Mouse (Mus musculus) forebrain, embryonic 15.5 days (tissue): ENCODE measurements around the gene Gtf2ird2. TPM values are rescaled to one million over a fixed set of nuclear protein-coding genes. Genes with fewer than 3 reads are reported as not detected.
A peak's percentile ranks its signal among the peaks of the same experiment; 100 is the strongest.

Experiments used
- ATAC-seq: fragments of 200-750 bp; cut with Nextera tagmentation; replicated peaks from 2 replicates; pipeline ENCODE4 v1.8.0; 2017; ENCODE audit warnings: mild to moderate bottlenecking, moderate TSS enrichment, moderate library complexity
- H3K27ac ChIP-seq: fragments of 300-500 bp; sonication (generic); replicated peaks from 2 replicates; pipeline ENCODE4 v1.5.1; 2015; ENCODE audit warnings: mild to moderate bottlenecking, inconsistent platforms
- H3K27me3 ChIP-seq: fragments of 300-500 bp; sonication (generic); 2 replicates; pipeline ENCODE4 v1.6.1; 2015; ENCODE audit warnings: inconsistent platforms
- H3K36me3 ChIP-seq: fragments of 300-500 bp; sonication (generic); 2 replicates; pipeline ENCODE4 v1.6.1; 2015; ENCODE audit warnings: mild to moderate bottlenecking, inconsistent platforms
- H3K4me1 ChIP-seq: fragments of 300-500 bp; sonication (generic); 2 replicates; pipeline ENCODE4 v1.6.1; 2015; ENCODE audit warnings: inconsistent platforms
- H3K4me2 ChIP-seq: fragments of 300-500 bp; sonication (generic); replicated peaks from 2 replicates; pipeline ENCODE4 v1.6.1; 2015; ENCODE audit warnings: mild to moderate bottlenecking, inconsistent platforms
- H3K4me3 ChIP-seq: fragments of 300-500 bp; sonication (generic); 2 replicates; pipeline ENCODE4 v1.5.1; 2015; ENCODE audit warnings: mild to moderate bottlenecking, inconsistent platforms
- H3K9ac ChIP-seq: fragments of 300-500 bp; sonication (generic); replicated peaks from 2 replicates; pipeline ENCODE4 v1.6.1; 2015; ENCODE audit warnings: mild to moderate bottlenecking, inconsistent platforms
- H3K9me3 ChIP-seq: fragments of 300-500 bp; sonication (generic); 2 replicates; pipeline ENCODE4 v1.6.1; 2016; ENCODE audit warnings: inconsistent platforms
- WGBS: fragments of 180-500 bp; shearing (Covaris S2); methylation state at CpG from one replicate; pipeline ENCODE4 v1.1.7; 2015; ENCODE audit warnings: mixed read lengths; 5-methylcytosine and 5-hydroxymethylcytosine counted together
- polyA plus RNA-seq: library from polyadenylated mRNA; unstranded; fragments of >200 nt; fragmentation: Nextera tagmentation; extraction: Ambion mirVana; gene quantifications from 2 replicates; pipeline ENCODE4 v1.2.1, GENCODE M21; 2015

Gtf2ird2 gene
- polyA plus RNA-seq, 1 experiment from 2014 or later = 11.8 TPM

DNA sequence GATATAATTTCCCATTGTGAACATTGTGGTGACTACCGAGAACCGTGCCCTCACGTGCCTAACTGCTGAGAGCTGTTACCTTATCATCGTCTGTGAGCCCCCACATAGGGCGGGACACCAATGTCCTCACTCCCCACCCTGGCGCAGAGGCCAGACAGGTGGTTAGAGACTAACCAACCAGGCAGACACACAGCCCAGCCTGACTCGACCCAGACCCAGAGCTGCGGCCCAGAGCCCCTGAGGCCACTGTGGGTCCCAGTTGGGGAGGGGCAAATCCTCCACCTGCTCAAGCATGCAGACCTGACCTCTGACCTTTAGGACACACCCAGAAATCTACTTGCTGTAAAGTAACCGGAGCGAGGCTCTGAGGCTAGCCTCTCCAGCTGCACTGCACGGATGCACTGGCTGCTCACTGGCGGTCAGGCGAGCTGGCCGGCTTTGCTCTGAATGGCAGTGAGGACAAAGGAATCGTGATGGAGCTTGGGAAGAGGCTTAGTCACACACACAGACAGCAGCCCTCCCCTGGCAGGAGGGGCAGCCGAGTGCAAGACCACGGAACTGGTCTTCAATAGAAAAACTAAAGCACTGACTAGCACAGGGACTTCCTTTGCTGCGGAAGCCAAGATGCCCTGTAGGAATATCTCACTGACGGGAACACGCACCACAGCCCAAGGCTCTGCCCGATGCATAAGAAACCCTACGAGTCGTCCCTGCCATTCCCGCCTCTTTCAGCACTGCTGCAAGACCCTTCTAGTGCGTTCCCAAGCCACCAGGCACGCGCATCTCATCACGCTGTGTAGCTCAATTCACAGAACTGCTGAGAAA, 54.3 kb downstream of the Gtf2ird2 start:
- Histone ChIP-seq H3K36me3 (peaks cover 74% of the 10 kb centered on the region), H3K4me2 (no peak overlapping the region), H3K27ac (peak overlapping the region; percentile 53), H3K9me3 (no peaks in the 10 kb centered on the region), H3K27me3 (no peaks in the 10 kb centered on the region), H3K4me3 (no peak overlapping the region), H3K4me1 (peaks cover 21% of the 10 kb centered on the region), H3K9ac (no peak overlapping the region)
- 38% methylated on average over 28 of the region's 28 CpGs for WGBS
- ATAC-seq = 0 out of 2 replicates have a peak, but pooled peaks have one; percentile 23

DNA sequence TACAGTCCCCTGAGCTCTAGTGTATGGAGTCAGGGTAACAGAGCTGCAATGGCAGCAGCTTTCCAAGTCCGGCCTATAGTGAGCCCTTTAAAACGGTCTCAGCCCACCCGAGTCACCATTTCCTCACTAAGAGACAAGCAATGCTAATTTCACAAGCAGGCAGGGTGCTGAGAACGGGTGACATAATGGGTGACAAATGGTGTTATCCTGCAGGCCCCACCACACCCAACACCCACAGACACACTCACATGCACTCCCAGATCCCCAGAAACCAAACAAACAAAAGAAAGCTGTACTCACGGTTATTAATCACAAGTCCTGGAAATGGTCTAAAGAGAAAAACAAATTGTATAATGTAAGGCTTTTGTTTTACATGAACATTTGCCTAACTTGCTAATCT, 58.0 kb downstream of the Gtf2ird2 start:
- Histone ChIP-seq H3K9me3 (no peaks in the 10 kb centered on the region), H3K4me2 (no peak overlapping the region), H3K9ac (no peak overlapping the region), H3K4me3 (no peak overlapping the region), H3K27me3 (no peaks in the 10 kb centered on the region), H3K27ac (no peak overlapping the region), H3K36me3 (peaks cover 99% of the 10 kb centered on the region), H3K4me1 (peaks cover 7% of the 10 kb centered on the region)
- 83% methylated on average over 5 of the region's 5 CpGs for WGBS
- ATAC-seq = no peak

DNA sequence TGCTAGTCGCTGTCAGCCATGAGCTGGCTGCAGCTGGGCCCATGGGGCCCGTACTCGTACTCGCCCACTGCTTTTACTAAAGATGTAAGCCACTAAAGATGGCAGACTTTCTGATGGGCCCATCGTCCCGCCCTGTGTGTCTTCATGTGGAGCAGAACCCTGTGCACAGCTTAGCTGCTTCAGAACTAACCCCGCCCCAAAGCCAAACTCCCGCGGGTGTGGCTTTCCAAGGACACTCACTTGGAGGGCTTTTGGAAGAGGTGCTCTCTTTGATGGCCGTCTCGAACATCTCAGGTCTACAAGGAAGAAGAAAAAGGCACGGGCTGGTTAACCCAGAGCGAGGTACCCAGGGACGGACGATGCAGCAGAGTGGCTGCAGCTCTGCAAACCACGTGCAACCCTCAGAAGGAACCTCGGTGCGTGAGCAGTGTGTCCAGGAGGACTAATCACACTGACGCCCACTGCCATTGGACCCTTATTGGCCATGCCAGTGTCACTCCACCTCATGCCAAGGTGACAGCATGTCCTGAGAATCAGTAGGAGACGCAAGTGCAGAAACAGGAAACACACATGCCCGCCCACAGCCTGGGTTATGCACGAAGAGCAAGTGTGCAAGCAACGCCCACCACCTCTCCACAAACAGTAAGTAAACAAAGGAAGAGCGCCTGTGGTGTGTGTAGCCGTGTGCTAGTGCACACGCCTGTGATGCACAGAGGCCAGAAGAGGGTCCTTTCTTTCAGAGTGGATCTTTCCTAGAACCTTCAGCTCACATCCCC, 60.0 kb downstream of the Gtf2ird2 start:
- 94% methylated on average over 26 of the region's 26 CpGs for WGBS
- Histone ChIP-seq H3K36me3 (peaks cover 99% of the 10 kb centered on the region), H3K27me3 (no peaks in the 10 kb centered on the region), H3K4me3 (no peak overlapping the region), H3K9ac (no peak overlapping the region), H3K4me2 (no peak overlapping the region), H3K4me1 (peaks cover 2% of the 10 kb centered on the region), H3K27ac (no peak overlapping the region), H3K9me3 (no peaks in the 10 kb centered on the region)
- ATAC-seq = no peak

DNA sequence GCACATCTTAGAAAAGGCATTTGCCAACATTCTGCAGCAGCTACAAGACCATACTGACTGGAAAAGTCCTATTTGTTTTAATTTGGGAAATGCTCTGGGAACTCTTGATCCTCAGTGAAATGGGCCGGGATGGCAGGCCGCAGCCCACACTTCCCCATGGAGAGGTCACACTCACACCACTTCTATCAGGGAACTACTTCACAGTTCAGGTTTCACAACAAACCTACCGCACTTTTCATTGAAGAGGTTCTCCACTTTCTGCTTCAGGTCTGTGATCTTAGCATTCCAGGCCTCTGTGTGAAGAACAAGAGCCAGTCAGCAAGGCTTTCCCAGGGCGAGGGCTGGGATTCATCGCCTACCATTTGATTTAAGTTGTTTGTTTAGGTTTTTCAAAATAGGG, 61.1 kb downstream of the Gtf2ird2 start:
- ATAC-seq = no peak
- Histone ChIP-seq H3K4me1 (no peaks in the 10 kb centered on the region), H3K9me3 (no peaks in the 10 kb centered on the region), H3K4me2 (no peak overlapping the region), H3K9ac (no peak overlapping the region), H3K27ac (no peak overlapping the region), H3K36me3 (peaks cover 99% of the 10 kb centered on the region), H3K27me3 (no peaks in the 10 kb centered on the region), H3K4me3 (no peak overlapping the region)
- 97% methylated on average over 5 of the region's 5 CpGs for WGBS

DNA sequence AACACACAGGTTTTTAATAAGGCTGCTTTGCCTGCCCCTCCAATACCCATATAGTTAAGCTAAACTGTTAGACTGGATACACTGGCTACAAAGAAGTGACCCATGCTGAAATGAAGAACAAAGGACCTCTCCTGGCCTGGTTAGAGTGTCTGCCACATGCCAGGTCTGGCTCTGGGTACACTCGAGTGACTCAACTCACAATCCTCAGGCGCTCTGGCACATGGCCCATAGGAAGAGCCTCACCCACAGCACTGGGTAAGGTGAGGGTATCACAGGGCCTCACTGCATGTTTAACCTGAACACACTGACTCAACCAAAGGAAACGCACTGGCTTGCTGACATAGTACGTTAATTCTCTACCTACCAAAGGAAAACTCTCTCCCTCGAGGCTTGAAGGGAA, 62.3 kb downstream of the Gtf2ird2 start:
- Histone ChIP-seq H3K27me3 (no peaks in the 10 kb centered on the region), H3K27ac (no peak overlapping the region), H3K4me3 (no peak overlapping the region), H3K9ac (no peak overlapping the region), H3K4me2 (no peak overlapping the region), H3K4me1 (no peaks in the 10 kb centered on the region), H3K36me3 (peaks cover 96% of the 10 kb centered on the region), H3K9me3 (no peaks in the 10 kb centered on the region)
- ATAC-seq = no peak
- 90% methylated on average over 5 of the region's 5 CpGs for whole genome bisulfite sequencing

DNA sequence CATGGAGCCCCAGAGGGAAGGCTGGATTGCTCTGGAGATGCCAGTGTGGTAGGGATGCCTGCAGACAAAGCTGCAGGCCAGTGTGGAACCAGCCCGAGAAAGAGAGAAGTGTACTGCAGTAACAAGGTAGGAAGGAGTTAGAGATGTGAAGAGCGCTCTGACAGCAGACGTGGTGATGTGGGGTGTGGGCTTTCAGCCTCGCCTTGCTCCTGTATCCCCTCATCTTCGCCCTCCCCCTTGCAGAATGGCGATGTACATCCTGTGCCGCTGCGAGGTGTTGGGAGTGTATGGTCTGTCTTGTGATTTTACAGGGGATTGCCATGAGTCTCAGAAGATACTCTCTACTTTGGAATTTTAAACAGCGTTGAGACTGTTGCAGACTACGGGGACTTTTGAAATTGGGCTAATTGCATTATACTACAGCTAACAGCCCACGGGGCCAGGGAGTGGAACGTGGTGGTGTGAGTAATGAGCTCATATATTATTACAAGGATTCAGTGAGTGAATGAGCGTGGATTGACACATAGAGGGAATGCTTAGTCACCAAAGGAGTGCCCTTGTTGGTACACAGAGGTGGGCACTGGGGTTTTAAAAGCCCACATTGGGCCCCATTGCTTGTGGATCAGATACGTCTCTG, 64.9 kb downstream of the Gtf2ird2 start:
- Histone ChIP-seq H3K27me3 (no peaks in the 10 kb centered on the region), H3K36me3 (peaks cover 96% of the 10 kb centered on the region), H3K9me3 (no peaks in the 10 kb centered on the region), H3K4me3 (no peak overlapping the region), H3K9ac (no peak overlapping the region), H3K4me1 (no peaks in the 10 kb centered on the region), H3K4me2 (no peak overlapping the region), H3K27ac (no peak overlapping the region)
- ATAC-seq = no peak
- 87% methylated on average over 14 of the region's 14 CpGs for WGBS

DNA sequence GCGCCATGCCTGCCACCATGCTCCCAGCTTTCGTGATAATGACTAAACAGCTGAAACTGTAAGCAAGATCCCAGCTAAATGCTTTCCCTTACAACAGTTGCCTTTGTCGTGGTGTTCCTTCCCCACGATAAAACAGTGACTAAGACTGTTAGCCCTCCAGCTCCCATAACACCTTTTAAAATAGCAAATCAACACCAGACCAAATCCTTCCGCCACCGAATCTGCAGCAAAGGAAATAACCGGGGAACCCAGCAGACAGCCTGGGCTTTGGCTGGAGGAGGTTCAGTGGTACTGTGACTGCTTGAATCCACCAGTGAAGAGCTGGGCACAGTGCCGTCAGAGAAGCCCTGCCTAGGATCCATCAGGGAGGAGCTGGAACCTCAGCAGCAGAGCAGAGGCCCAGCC, 65.4 kb downstream of the Gtf2ird2 start:
- H3K27ac ChIP-seq = no peak overlapping the region
- no peak for ATAC-seq

DNA sequence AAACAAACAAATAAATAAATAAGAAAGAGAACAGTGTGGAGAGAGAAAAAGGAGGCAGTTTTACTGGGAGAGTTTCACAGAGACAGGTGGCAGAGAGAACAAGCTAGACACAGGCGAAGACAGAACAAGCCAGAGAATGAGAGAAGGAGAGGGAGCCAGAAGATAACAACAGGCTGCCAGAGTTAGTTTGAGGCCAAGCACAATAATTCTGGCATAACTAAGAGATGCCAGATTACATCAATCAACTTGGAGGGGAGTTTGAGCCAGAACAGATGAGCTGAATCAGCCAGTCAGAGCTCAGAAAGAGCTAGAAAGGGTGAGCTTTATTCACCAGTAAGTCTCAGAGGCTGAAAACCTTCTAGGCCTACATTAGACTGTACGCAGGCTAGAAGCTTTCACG, 66.8 kb downstream of the Gtf2ird2 start:
- no peak overlapping the region for H3K27ac ChIP-seq
- no peaks in the 10 kb centered on the region for H3K9me3 ChIP-seq
- WGBS = 84% methylated on average over 3 of the region's 3 CpGs
- H3K27me3 ChIP-seq = no peaks in the 10 kb centered on the region
- no peaks in the 10 kb centered on the region for H3K4me1 ChIP-seq
- peaks cover 95% of the 10 kb centered on the region for H3K36me3 ChIP-seq
- no peak for ATAC-seq
- no peak overlapping the region for H3K4me2 ChIP-seq
- H3K4me3 ChIP-seq = no peak overlapping the region
- H3K9ac ChIP-seq = no peak overlapping the region

More for the DNA sequence above, 65.4 kb downstream of the Gtf2ird2 start:
- Histone ChIP-seq H3K27me3 (no peaks in the 10 kb centered on the region), H3K4me2 (no peak overlapping the region), H3K9me3 (no peaks in the 10 kb centered on the region), H3K36me3 (peaks cover 95% of the 10 kb centered on the region), H3K4me1 (no peaks in the 10 kb centered on the region), H3K9ac (no peak overlapping the region), H3K4me3 (no peak overlapping the region)
- WGBS = 87% methylated on average over 8 of the region's 8 CpGs

DNA sequence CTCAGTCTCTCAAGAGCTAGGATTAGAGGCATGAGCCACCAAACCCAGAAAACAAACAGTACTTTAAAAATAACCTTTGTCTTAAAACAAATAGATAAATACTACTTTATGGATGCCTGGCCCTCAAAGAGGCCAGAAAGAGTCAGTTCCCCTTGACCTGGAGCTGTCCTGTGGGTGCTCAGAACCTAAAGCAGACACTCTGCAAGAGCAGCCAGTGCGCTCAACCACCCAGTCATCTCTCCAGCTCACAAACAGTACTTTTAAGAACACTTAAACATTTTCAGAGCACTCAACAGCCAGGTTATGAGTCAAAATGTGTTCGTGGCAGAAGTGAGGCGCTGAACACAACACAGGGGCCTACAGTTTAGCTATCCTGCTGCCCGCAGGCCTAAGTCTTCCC, 67.3 kb downstream of the Gtf2ird2 start:
- no peak for ATAC-seq

DNA sequence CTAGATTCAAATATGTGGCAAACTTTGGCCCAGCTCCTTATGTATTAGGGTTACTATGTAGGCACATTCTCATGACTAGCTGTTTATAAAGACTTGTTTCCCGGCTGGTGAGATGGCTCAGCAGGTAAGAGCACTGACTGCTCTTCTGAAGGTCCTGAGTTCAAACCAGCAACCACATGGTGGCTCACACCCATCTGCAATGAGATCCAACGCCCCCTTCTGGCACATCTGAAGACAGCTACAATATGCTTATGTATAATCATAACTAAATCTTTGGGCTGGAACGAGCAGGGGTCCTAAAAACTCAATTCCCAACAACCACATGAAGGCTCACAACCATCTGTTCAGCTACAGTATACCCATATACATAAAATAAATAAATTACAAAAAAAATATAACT, 70.0 kb downstream of the Gtf2ird2 start:
- no peaks in the 10 kb centered on the region for H3K27me3 ChIP-seq
- 76% methylated on average over 3 of the region's 3 CpGs for WGBS
- no peak for ATAC-seq
- H3K27ac ChIP-seq = no peak overlapping the region
- peaks cover 89% of the 10 kb centered on the region for H3K36me3 ChIP-seq
- H3K9ac ChIP-seq = no peak overlapping the region
- H3K4me2 ChIP-seq = no peak overlapping the region
- no peak overlapping the region for H3K4me3 ChIP-seq
- no peaks in the 10 kb centered on the region for H3K9me3 ChIP-seq
- H3K4me1 ChIP-seq = no peaks in the 10 kb centered on the region

More for the DNA sequence above, 67.3 kb downstream of the Gtf2ird2 start:
- Histone ChIP-seq H3K9ac (no peak overlapping the region), H3K4me3 (no peak overlapping the region), H3K9me3 (no peaks in the 10 kb centered on the region), H3K27me3 (no peaks in the 10 kb centered on the region), H3K36me3 (peaks cover 95% of the 10 kb centered on the region), H3K27ac (no peak overlapping the region), H3K4me1 (no peaks in the 10 kb centered on the region), H3K4me2 (no peak overlapping the region)
- WGBS = 97% methylated on average over 4 of the region's 4 CpGs

DNA sequence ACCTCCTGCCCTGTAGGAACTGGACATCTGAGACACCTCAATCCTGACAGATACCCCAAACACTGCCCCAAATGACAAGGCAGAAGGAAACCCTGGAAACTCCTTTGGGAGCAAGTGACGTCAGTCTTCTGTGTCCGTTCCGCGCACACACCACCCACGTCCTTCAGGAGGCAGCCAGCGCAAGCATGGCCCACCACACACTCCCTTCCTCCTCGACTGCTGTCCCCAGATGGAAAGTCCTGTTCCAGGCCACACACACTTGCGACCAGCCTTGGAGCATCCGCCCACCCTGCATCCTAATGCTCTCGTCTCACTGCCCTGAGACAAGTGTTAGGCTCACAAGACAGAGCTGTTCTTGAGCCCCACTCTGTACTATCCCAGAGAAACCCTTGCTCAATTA, 71.5 kb downstream of the Gtf2ird2 start:
- 91% methylated on average over 10 of the region's 10 CpGs for WGBS
- no peak overlapping the region for H3K4me2 ChIP-seq

More for the DNA sequence above, 71.5 kb downstream of the Gtf2ird2 start:
- ATAC-seq = no peak
- Histone ChIP-seq H3K27ac (no peak overlapping the region), H3K9me3 (no peaks in the 10 kb centered on the region), H3K4me1 (no peaks in the 10 kb centered on the region), H3K27me3 (no peaks in the 10 kb centered on the region), H3K36me3 (peaks cover 91% of the 10 kb centered on the region), H3K9ac (no peak overlapping the region), H3K4me3 (no peak overlapping the region)
